Mouse (Mus musculus): ENCODE measurements around the gene Fbxl17. TPM values are rescaled to one million over a fixed set of nuclear protein-coding genes. Genes with fewer than 3 reads are reported as not detected.

Gene Fbxl17
- polyA plus RNA-seq, 1 experiment from 2014 or later = 5.7 TPM

GRCm38 (mm10) chr17:63223675-63224074, 276.1 kb downstream of the Fbxl17 start:
- Histone ChIP-seq H3K9me3 (replicated peaks) (no peaks in the 10 kb centered on the region), H3K27ac (no peak overlapping the region), H3K9ac (no peak overlapping the region), H3K27me3 (no peaks in the 10 kb centered on the region), H3K4me3 (replicated peaks) (no peak overlapping the region), H3K4me2 (no peak overlapping the region), H3K4me1 (peaks cover 17% of the 10 kb centered on the region), H3K36me3 (no peaks in the 10 kb centered on the region)
- 59% methylated on average over 4 of the region's 4 CpGs for WGBS
- peak; percentile 59; the same call in 1 of the 2 replicates for ATAC-seq (replicated peaks; ENCODE audit: low FRiP score)

- no peak overlapping the region for H3K9ac ChIP-seq
- no peak overlapping the region for H3K4me3 ChIP-seq (replicated peaks)
- no peak for ATAC-seq (replicated peaks; ENCODE audit: low FRiP score)
- no peak overlapping the region for H3K27ac ChIP-seq
- 90% methylated on average over 3 of the region's 3 CpGs for WGBS
- H3K4me1 ChIP-seq = peaks cover 17% of the 10 kb centered on the region
- H3K4me2 ChIP-seq = no peak overlapping the region
- no peaks in the 10 kb centered on the region for H3K36me3 ChIP-seq
- H3K27me3 ChIP-seq = no peaks in the 10 kb centered on the region
- no peaks in the 10 kb centered on the region for H3K9me3 ChIP-seq (replicated peaks)
These were observed 278.2 kb downstream of the Fbxl17 start for GRCm38 (mm10) chr17:63221632-63222031.

GRCm38 (mm10) chr17:63220821-63221220, 279.0 kb downstream of the Fbxl17 start:
- H3K4me3 ChIP-seq (replicated peaks) = no peak overlapping the region
- WGBS = 28% methylated on average over 5 of the region's 5 CpGs
- H3K27ac ChIP-seq = no peak overlapping the region
- no peaks in the 10 kb centered on the region for H3K27me3 ChIP-seq
- H3K36me3 ChIP-seq = no peaks in the 10 kb centered on the region
- H3K9ac ChIP-seq = no peak overlapping the region
- peaks cover 11% of the 10 kb centered on the region for H3K4me1 ChIP-seq
- 0 out of 2 replicates have a peak, but pooled peaks have one; percentile 29 for ATAC-seq (replicated peaks; ENCODE audit: low FRiP score)
- H3K9me3 ChIP-seq (replicated peaks) = no peaks in the 10 kb centered on the region
- no peak overlapping the region for H3K4me2 ChIP-seq

GRCm38 (mm10) chr17:63217016-63217415, 282.8 kb downstream of the Fbxl17 start:
- ATAC-seq (replicated peaks; ENCODE audit: low FRiP score) = no peak
- Histone ChIP-seq H3K9ac (no peak overlapping the region), H3K4me2 (no peak overlapping the region), H3K27me3 (no peaks in the 10 kb centered on the region), H3K4me3 (replicated peaks) (no peak overlapping the region), H3K36me3 (no peaks in the 10 kb centered on the region), H3K27ac (no peak overlapping the region), H3K9me3 (replicated peaks) (no peaks in the 10 kb centered on the region), H3K4me1 (peaks cover 7% of the 10 kb centered on the region)
- 97% methylated on average over 1 of the region's 1 CpGs for WGBS

GRCm38 (mm10) chr17:63212018-63212417, 287.8 kb downstream of the Fbxl17 start:
- Histone ChIP-seq H3K27ac (no peak overlapping the region), H3K4me3 (replicated peaks) (no peak overlapping the region), H3K9ac (no peak overlapping the region), H3K4me1 (0 out of 2 replicates have a peak, but pooled peaks cover 3% of the 10 kb centered on the region), H3K9me3 (replicated peaks) (no peaks in the 10 kb centered on the region), H3K27me3 (no peaks in the 10 kb centered on the region), H3K4me2 (no peak overlapping the region), H3K36me3 (no peaks in the 10 kb centered on the region)
- no peak for ATAC-seq (replicated peaks; ENCODE audit: low FRiP score)
- WGBS = 94% methylated on average over 4 of the region's 4 CpGs

- Histone ChIP-seq H3K4me3 (replicated peaks) (no peak overlapping the region), H3K36me3 (no peaks in the 10 kb centered on the region), H3K4me2 (no peak overlapping the region), H3K9me3 (replicated peaks) (no peaks in the 10 kb centered on the region), H3K27me3 (no peaks in the 10 kb centered on the region), H3K9ac (no peak overlapping the region), H3K4me1 (peaks cover 8% of the 10 kb centered on the region; the same call in 1 of the 2 replicates), H3K27ac (no peak overlapping the region)
- WGBS = 89% methylated on average over 6 of the region's 6 CpGs
- ATAC-seq (replicated peaks; ENCODE audit: low FRiP score) = no peak
These were observed 290.7 kb downstream of the Fbxl17 start for GRCm38 (mm10) chr17:63209151-63209550.

- Histone ChIP-seq H3K9me3 (replicated peaks) (no peaks in the 10 kb centered on the region), H3K4me3 (replicated peaks) (no peak overlapping the region), H3K4me1 (peaks cover 16% of the 10 kb centered on the region), H3K36me3 (no peaks in the 10 kb centered on the region), H3K9ac (no peak overlapping the region), H3K4me2 (no peak overlapping the region), H3K27ac (no peak overlapping the region), H3K27me3 (no peaks in the 10 kb centered on the region)
- 77% methylated on average over 4 of the region's 4 CpGs for WGBS
- ATAC-seq (replicated peaks; ENCODE audit: low FRiP score) = no peak
These were observed 291.5 kb downstream of the Fbxl17 start for GRCm38 (mm10) chr17:63208346-63208745.

- Histone ChIP-seq H3K36me3 (no peaks in the 10 kb centered on the region), H3K27me3 (no peaks in the 10 kb centered on the region), H3K9me3 (replicated peaks) (no peaks in the 10 kb centered on the region), H3K4me2 (no peak overlapping the region), H3K4me3 (replicated peaks) (no peak overlapping the region), H3K4me1 (peaks cover 22% of the 10 kb centered on the region), H3K9ac (no peak overlapping the region), H3K27ac (no peak overlapping the region)
- 87% methylated on average over 9 of the region's 9 CpGs for WGBS
- no peak for ATAC-seq (replicated peaks; ENCODE audit: low FRiP score)
These were observed 292.1 kb downstream of the Fbxl17 start for GRCm38 (mm10) chr17:63207714-63208113.

- Histone ChIP-seq H3K4me2 (no peak overlapping the region), H3K9me3 (replicated peaks) (no peaks in the 10 kb centered on the region), H3K36me3 (no peaks in the 10 kb centered on the region), H3K9ac (no peak overlapping the region), H3K27me3 (no peaks in the 10 kb centered on the region), H3K27ac (no peak overlapping the region), H3K4me1 (peaks cover 23% of the 10 kb centered on the region), H3K4me3 (replicated peaks) (no peak overlapping the region)
- WGBS = 89% methylated on average over 5 of the region's 5 CpGs
- ATAC-seq (replicated peaks; ENCODE audit: low FRiP score) = no peak
These were observed 294.5 kb downstream of the Fbxl17 start for GRCm38 (mm10) chr17:63205316-63205715.

- ATAC-seq (replicated peaks; ENCODE audit: low FRiP score) = peak; percentile 88
These were observed 296.1 kb downstream of the Fbxl17 start for GRCm38 (mm10) chr17:63203582-63204190.

GRCm38 (mm10) chr17:63198703-63199102, 301.1 kb downstream of the Fbxl17 start:
- no peaks in the 10 kb centered on the region for H3K27me3 ChIP-seq
- WGBS = 85% methylated on average over 1 of the region's 1 CpGs
- H3K36me3 ChIP-seq = no peaks in the 10 kb centered on the region
- no peak overlapping the region for H3K9ac ChIP-seq
- no peak overlapping the region for H3K27ac ChIP-seq
- ATAC-seq (replicated peaks; ENCODE audit: low FRiP score) = no peak
- H3K4me3 ChIP-seq (replicated peaks) = no peak overlapping the region
- no peaks in the 10 kb centered on the region for H3K9me3 ChIP-seq (replicated peaks)
- H3K4me1 ChIP-seq = peaks cover 11% of the 10 kb centered on the region
- no peak overlapping the region for H3K4me2 ChIP-seq

More at GRCm38 (mm10) chr17:63203582-63204190, 296.1 kb downstream of the Fbxl17 start:
- Histone ChIP-seq H3K4me3 (replicated peaks) (no peak overlapping the region), H3K4me1 (peaks cover 23% of the 10 kb centered on the region), H3K9ac (no peak overlapping the region), H3K9me3 (replicated peaks) (no peaks in the 10 kb centered on the region), H3K27me3 (no peaks in the 10 kb centered on the region), H3K27ac (peak overlapping the region; percentile 51; the same call in 1 of the 2 replicates), H3K36me3 (no peaks in the 10 kb centered on the region), H3K4me2 (no peak overlapping the region)
- WGBS = 38% methylated on average over 8 of the region's 8 CpGs

GRCm38 (mm10) chr17:63195496-63195895, 304.3 kb downstream of the Fbxl17 start:
- no peak overlapping the region for H3K4me2 ChIP-seq
- H3K9me3 ChIP-seq (replicated peaks) = no peaks in the 10 kb centered on the region
- no peak overlapping the region for H3K4me3 ChIP-seq (replicated peaks)
- no peak for ATAC-seq (replicated peaks; ENCODE audit: low FRiP score)
- 88% methylated on average over 2 of the region's 2 CpGs for WGBS
- no peak overlapping the region for H3K27ac ChIP-seq
- H3K36me3 ChIP-seq = no peaks in the 10 kb centered on the region
- H3K9ac ChIP-seq = no peak overlapping the region
- H3K4me1 ChIP-seq = no peaks in the 10 kb centered on the region
- no peaks in the 10 kb centered on the region for H3K27me3 ChIP-seq

- 75% methylated on average over 7 of the region's 7 CpGs for WGBS
- ATAC-seq (replicated peaks; ENCODE audit: low FRiP score) = no peak
- no peak overlapping the region for H3K9ac ChIP-seq
- H3K36me3 ChIP-seq = no peaks in the 10 kb centered on the region
- H3K4me2 ChIP-seq = no peak overlapping the region
- H3K27me3 ChIP-seq = no peaks in the 10 kb centered on the region
- H3K4me1 ChIP-seq = no peaks in the 10 kb centered on the region
- H3K27ac ChIP-seq = no peak overlapping the region
- no peaks in the 10 kb centered on the region for H3K9me3 ChIP-seq (replicated peaks)
- H3K4me3 ChIP-seq (replicated peaks) = no peak overlapping the region
These were observed 306.6 kb downstream of the Fbxl17 start for GRCm38 (mm10) chr17:63193196-63193595.
